Mouse (Mus musculus): ENCODE data around the gene Vmn1r44.
"Not testable (repeated sequence)": the region's sequence is repeated elsewhere in the genome, so short reads cannot be mapped to it uniquely, and the experiment has no call there.

Vmn1r44 gene

DNA sequence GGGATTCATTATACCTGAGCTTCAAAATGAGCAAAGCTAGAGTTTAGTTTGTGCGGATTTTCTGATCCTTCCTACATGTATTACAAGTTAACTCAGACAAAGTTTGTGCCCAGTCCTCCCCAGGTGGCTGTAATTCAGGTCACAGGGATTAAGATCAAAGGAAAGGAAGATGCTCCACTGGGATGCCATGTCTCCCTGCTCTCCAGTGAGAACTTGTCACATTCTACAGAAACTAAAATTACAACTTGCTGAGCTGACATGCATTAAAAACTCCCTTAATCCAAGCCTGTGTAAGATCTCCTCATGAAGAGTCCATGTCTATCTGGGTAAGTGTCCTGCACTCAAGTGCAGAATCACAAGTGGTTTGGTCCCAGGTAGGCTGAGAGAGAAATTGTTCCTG is at the start of gene Vmn1r44:
Vmn1r44 (plus strand) TSS at position 301 of the 400 bp plus-strand sequence.
- no peak for DNase-seq

DNA sequence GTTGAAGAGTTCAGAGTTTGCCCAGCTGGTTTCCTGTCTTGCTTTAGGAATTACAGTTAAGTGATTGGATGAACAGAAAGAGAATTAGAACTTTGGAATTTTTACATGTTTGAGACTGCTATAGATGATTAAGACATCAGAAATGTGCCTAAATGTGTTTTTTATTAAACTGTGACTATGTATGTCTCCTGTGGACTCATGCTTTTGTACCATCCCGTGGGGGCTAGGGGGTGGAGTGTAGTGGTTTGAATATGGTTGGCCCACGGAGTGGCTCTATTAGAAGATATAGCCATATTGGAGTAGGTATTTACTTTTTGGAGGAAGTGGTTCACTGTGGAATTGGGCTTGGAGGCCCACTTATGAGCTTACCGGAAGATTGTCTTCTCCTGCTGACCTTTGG is 25.9 kb upstream of the Vmn1r44 start:
- DNase-seq, result no peak

DNA sequence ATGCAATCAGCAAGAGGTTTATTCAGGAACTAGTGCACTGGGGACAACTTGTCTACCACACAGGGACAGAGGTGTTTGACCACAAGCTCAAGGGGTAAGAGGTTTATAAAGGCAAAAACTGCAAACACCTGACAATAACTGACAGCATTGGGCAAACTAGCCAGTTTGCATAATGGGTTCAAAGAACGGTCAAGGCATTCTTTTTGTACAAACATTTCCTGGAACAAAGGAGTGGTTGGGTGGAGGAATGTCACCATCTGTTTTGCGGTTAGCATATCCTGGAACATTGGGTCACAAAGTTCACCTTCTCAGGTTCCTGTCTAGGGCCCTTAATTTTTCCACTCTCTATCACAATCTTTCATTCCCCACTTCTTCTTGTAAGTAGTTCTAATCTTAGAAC is 23.6 kb upstream of the Vmn1r44 start:
- DNase-seq, result no peak

DNA sequence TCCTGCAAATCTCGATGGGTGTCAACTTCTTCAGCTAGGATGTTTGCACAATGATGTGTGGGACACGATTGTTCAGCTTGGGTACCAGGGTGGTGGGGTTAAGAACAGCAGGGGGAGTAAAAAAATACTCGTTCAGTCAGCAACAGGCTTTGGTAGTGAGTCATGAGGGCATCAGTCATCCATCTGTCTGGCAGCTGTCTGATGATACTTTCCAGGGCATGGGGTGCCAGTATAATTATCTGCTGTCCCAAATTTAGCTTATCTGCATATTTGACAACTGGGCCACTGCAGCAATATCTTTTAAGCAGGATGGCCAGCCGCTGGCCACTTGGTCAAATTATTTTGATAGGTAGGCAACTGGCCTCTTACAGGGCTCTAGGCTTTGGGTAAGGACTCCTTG is 19.7 kb upstream of the Vmn1r44 start:
- no peak for DNase-seq

DNA sequence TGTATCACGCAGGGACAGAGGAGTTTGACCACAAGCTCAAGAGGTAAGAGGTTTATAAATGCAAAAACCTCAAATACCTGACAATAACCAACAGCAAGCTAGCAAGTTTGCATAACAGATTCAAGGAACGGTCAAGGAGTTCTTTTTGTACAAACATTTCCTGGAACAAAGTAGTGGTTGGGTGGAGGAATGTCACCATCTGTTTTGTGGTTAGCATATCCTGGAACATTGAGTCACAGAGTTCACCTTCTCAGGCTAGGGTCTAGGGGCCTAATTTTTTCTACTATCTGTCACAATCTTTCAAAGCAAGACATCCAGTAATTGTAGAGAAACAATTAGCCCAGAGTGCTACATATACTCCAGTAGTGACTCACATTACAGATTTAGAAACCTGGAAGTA is 16.2 kb upstream of the Vmn1r44 start:
- DNase-seq, result no peak

DNA sequence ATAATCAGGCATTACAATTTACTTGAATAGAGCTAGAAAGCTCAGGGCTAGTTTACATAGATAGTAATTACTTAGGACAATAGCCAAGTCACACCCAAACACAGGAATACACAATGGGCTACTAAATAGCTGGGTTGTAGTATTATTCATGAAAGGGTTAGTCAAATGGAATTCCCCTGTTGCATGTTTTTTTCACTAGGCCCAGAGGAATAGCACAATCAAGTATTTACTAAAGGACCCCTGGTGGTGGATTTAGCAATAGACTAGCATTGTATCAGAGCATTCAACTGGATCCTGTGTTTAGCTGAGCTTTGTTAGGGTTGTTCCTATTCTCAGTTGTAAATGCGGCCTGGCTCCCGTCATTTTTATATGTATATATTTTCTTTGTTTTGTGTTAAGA is 15.5 kb upstream of the Vmn1r44 start:
- no peak for DNase-seq

DNA sequence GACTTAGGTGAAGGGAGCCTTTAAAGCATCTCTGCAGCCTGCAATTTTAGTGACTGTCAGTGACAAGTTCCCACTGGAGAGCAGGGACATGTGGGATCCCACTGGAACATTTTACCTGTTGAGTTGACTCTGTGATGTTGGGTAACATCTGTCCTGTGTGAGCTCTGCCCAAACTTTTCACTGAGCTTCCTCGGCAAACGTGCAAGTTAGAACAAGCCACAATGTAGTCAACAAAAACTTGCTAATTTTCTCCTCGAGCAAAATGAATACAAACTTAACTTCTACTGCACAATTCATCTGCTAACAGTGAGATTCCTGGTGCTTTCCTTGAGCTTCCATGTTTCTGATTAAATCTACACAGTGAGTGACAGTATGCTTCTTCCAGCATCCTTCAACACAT is 7.1 kb upstream of the Vmn1r44 start, which contains the start of the genes Vmn1r42 and Vmn1r43:
Vmn1r42 (minus strand) TSS at position 101 of the 400 bp plus-strand sequence.
Vmn1r43 (minus strand) TSS at position 101 of the 400 bp plus-strand sequence.
- not testable (repeated sequence) for DNase-seq

DNA sequence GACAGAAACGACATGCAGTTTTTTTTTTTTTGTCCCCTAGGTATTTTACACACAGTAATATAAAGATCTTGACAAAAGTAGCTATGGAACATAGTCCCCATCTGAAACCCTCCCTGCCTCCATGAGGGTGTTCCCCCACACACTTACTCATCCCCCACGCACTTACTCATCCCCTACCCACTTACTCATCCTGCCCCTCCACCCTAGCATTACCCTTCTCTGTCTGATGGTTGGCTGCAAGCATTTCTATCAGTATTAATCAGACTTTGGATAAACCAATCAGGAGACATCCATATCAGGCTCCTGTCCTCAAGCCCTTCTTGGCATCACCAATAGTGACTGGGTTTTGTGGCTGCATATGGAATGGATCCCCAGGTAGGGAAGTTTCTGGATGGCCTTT is 6.5 kb upstream of the Vmn1r44 start:
- no peak for DNase-seq

DNA sequence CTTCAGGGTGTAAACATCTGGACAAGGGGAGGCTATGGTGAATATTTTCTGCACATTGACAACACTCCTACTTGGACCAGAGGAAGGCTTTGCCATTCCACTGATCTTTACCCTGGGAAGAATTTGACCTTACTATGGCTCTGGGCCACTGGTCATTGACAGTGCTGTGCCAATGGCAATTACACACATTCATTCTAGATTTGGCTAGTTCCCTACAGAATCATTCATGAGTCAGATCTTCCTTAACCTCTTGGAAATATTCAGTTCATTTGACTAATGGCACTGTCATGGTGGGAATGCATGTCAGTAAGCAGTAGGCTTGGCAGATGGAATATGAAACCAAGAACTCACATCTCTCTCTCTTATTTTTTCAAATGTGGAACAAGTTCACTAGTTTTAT is 2.6 kb upstream of the Vmn1r44 start:
- no peak for DNase-seq

DNA sequence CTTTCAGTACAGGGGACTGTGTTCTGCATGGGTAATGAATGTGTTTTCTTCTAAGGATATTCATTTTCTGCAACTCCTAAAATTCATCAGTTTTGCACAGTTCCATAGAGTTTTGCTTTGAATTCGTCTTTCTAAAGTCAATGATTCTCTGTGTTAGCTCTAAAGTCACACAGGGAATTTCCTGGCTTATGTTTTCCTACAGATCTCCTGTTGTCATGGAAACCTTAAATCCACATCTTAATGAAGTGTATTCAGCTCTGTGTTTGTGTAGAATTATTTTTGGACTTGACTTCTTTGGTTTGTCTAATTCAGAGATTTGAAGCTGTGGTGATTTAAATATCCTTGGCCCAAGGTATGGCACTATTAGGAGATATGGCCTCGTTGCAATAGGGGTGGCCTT is 352 bp downstream of the Vmn1r44 start:
- no peak for DNase-seq

DNA sequence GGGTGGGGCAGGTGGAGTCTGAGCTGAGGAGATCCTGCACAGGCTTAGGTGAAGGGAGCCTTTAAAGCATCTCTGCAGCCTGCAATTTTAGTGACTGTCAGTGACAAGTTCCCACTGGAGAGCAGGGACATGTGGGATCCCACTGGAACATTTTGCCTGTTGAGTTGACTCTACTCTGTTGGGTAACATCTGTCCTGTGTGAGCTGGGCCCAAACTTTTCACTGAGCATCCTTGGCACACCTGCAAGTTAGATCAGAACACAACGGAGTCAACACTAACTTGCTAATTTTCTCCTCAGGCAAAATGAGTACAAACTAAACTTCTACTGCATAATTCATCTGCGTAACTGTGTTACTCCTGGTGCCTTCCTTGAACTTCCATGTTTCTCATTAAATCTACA is 57.0 kb downstream of the Vmn1r44 start, which contains the start of gene Vmn1r45:
Vmn1r45 (minus strand) TSS at position 101 of the 400 bp plus-strand sequence.
- DNase-seq, result not testable (repeated sequence)

DNA sequence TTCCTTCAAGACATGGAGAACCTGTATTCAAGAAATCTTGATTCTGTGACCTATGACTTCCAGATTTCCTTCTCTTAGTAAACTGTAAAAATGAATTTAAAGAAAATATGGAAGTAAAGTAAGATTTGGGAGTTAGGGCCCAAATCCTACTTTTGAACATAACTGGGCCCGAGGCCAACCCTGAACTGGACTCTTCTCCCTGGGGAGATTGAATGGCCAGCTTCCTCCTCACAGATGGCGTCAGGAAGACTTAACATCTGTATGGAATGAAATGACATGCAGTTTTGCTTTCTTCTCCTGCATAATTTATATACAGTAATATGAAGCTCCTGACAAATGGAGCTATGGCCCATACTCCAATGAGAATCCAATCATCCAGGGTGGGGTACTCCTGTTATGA is 57.5 kb downstream of the Vmn1r44 start:
- no peak for DNase-seq

Data from retina, postnatal 1 day (tissue).